15 mouse cellular contexts compared by ENCODE assay signal in the genomic region with DNA sequence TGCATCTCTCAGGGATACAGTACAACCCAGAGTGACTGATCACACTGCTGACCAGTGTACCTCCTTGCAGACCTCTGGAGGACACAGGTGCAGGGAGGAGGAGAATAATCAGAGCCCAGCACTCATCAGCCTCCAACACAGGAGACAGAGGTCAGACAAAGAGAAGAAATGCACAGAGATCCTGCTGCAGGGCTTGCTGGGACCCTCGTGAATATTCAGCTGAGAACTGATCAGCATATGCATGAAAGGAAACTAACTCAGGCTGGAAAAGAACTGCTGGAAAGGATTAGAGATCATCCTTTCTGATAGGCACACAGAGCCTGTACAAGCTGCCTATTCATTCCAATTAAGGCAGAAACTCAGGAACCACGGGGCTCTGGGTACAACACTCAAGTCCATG.
A peak's percentile ranks its signal among the peaks of the same experiment; 100 is the strongest.
DNase-seq lines count a peak whose midpoint lies in the region; ATAC-seq and TF ChIP-seq lines count a peak whose summit lies in the region.
"Had no signal": no experiment of that assay in that cellular context is flagged by ENCODE, and none has a peak within 500 bp of the region (broad histone marks: within the 10 kb centered on the region; RNA-seq: fewer than 3 reads in every experiment).

No protein-coding gene starts in this region.

- TF ChIP-seq POLR2A in cerebellum, adult 2 months (IDR thresholded peaks at IDR 0.05; ENCODE audit: borderline replicate concordance, insufficient read depth, low read length): no peak

- H3K36me3 ChIP-seq in embryonic facial prominence, embryonic 11.5 days (replicated peaks; ENCODE audit: control insufficient read depth, insufficient read depth, low read depth, low read length): no peaks in the 10 kb centered on the region
- H3K36me3 ChIP-seq in hindbrain, embryonic 11.5 days (ENCODE audit: control insufficient read depth, insufficient read depth, low read length): no peaks in the 10 kb centered on the region
- H3K36me3 ChIP-seq in midbrain, embryonic 15.5 days (replicated peaks): no peaks in the 10 kb centered on the region
- H3K36me3 ChIP-seq in limb, embryonic 10.5 days: no peaks in the 10 kb centered on the region
- H3K36me3 ChIP-seq: kidney, embryonic 15.5 days had no signal

- peak overlapping the region; percentile 58 for H3K27ac ChIP-seq in layer of hippocampus, adult 2 months
- no peak overlapping the region for H3K27ac ChIP-seq in embryonic facial prominence, embryonic 11.5 days (replicated peaks; ENCODE audit: low read depth, low read length)
- H3K27ac ChIP-seq in hindbrain, embryonic 11.5 days (ENCODE audit: low read depth, low read length): no peak overlapping the region
- H3K27ac ChIP-seq in midbrain, embryonic 15.5 days: peak overlapping the region; percentile 82
- no peak overlapping the region for H3K27ac ChIP-seq in cerebellum, adult 2 months (ENCODE audit: insufficient read depth, low read length)
- H3K27ac ChIP-seq in limb, embryonic 10.5 days: no peak overlapping the region
- H3K27ac ChIP-seq: kidney, embryonic 15.5 days had no signal

- H3K27me3 ChIP-seq in embryonic facial prominence, embryonic 11.5 days (ENCODE audit: control insufficient read depth, insufficient read depth, low read length): no peaks in the 10 kb centered on the region
- H3K27me3 ChIP-seq in hindbrain, embryonic 11.5 days (ENCODE audit: control insufficient read depth, insufficient read depth, low read length): no peaks in the 10 kb centered on the region
- no peaks in the 10 kb centered on the region for H3K27me3 ChIP-seq in midbrain, embryonic 15.5 days (replicated peaks)
- H3K27me3 ChIP-seq in cerebellum, adult 2 months (ENCODE audit: control insufficient read depth, insufficient read depth, low read length): no peaks in the 10 kb centered on the region
- H3K27me3 ChIP-seq in limb, embryonic 10.5 days (ENCODE audit: low read depth, poor library complexity, severe bottlenecking): no peaks in the 10 kb centered on the region
- H3K27me3 ChIP-seq: kidney, embryonic 15.5 days had no signal

- H3K4me3 ChIP-seq in layer of hippocampus, adult 2 months: no peak overlapping the region
- no peak overlapping the region for H3K4me3 ChIP-seq in embryonic facial prominence, embryonic 11.5 days (ENCODE audit: low read depth, low read length)
- no peak overlapping the region for H3K4me3 ChIP-seq in hindbrain, embryonic 11.5 days (ENCODE audit: low read depth, low read length)
- H3K4me3 ChIP-seq in midbrain, embryonic 15.5 days: no peak overlapping the region
- H3K4me3 ChIP-seq in cerebellum, adult 2 months (replicated peaks; ENCODE audit: insufficient read depth, low read depth, low read length): no peak overlapping the region
- no peak overlapping the region for H3K4me3 ChIP-seq in limb, embryonic 10.5 days
- H3K4me3 ChIP-seq: kidney, embryonic 15.5 days had no signal

- H3K9ac ChIP-seq in embryonic facial prominence, embryonic 11.5 days (replicated peaks; ENCODE audit: low read length): no peak overlapping the region
- no peak overlapping the region; the same call in 1 of the 2 replicates for H3K9ac ChIP-seq in hindbrain, embryonic 11.5 days (ENCODE audit: low read depth, low read length)
- no peak overlapping the region for H3K9ac ChIP-seq in midbrain, embryonic 15.5 days
- H3K9ac ChIP-seq: kidney, embryonic 15.5 days; lung, embryonic 14.5 days had no signal

- peak; percentile 65; the same call in 1 of the 2 replicates for ATAC-seq in embryonic facial prominence, embryonic 11.5 days (replicated peaks; ENCODE audit: insufficient number of reproducible peaks, low FRiP score, low TSS enrichment, low read depth)
- peak; percentile 88 for ATAC-seq in hindbrain, embryonic 11.5 days (ENCODE audit: low FRiP score)
- ATAC-seq in midbrain, embryonic 15.5 days (replicated peaks): peak; percentile 91

- no peaks in the 10 kb centered on the region for H3K9me3 ChIP-seq in embryonic facial prominence, embryonic 11.5 days (replicated peaks; ENCODE audit: control insufficient read depth, low read length)
- no peaks in the 10 kb centered on the region for H3K9me3 ChIP-seq in hindbrain, embryonic 11.5 days (ENCODE audit: control insufficient read depth, low read length)
- no peaks in the 10 kb centered on the region for H3K9me3 ChIP-seq in midbrain, embryonic 15.5 days
- no peaks in the 10 kb centered on the region for H3K9me3 ChIP-seq in limb, embryonic 10.5 days (replicated peaks)
- H3K9me3 ChIP-seq: kidney, embryonic 15.5 days had no signal

- TF ChIP-seq CTCF in layer of hippocampus, adult 2 months (conservative IDR thresholded peaks at IDR 0.05): no peak
- TF ChIP-seq CTCF in cerebellum, adult 2 months (IDR thresholded peaks at IDR 0.05; ENCODE audit: borderline replicate concordance, insufficient read depth, low read depth, low read length): no peak

- 11% methylated on average over 2 of the region's 2 CpGs for whole genome bisulfite sequencing in embryonic facial prominence, embryonic 11.5 days
- WGBS in hindbrain, embryonic 11.5 days: 22% methylated on average over 2 of the region's 2 CpGs
- WGBS in midbrain, embryonic 15.5 days: 4% methylated on average over 2 of the region's 2 CpGs
- 12% methylated on average over 2 of the region's 2 CpGs for WGBS in cerebellum, adult 2 months
- 45% methylated on average over 2 of the region's 2 CpGs for WGBS in limb, embryonic 10.5 days

- no peak overlapping the region for H3K4me2 ChIP-seq in embryonic facial prominence, embryonic 11.5 days (ENCODE audit: low read depth, low read length)
- no peak overlapping the region for H3K4me2 ChIP-seq in hindbrain, embryonic 11.5 days (replicated peaks; ENCODE audit: low read depth, low read length)
- no peak overlapping the region for H3K4me2 ChIP-seq in midbrain, embryonic 15.5 days
- H3K4me2 ChIP-seq: kidney, embryonic 15.5 days; lung, embryonic 14.5 days had no signal

- DNase-seq in layer of hippocampus, adult 2 months (ENCODE audit: low spot score in 2 of 2): no peak
- DNase-seq in layer of hippocampus, postnatal 25 days (ENCODE audit: extremely low spot score in 1 of 2, low spot score in 1 of 2): no peak
- DNase-seq in embryonic facial prominence, embryonic 11.5 days (ENCODE audit: low spot score): peak; percentile 50
- peak; percentile 40 for DNase-seq in hindbrain, embryonic 11.5 days (ENCODE audit: low spot score)
- DNase-seq in cerebellum, adult 2 months: no peak
- no peak for DNase-seq in cerebellum, postnatal 36 days
- DNase-seq in limb, embryonic 10.5 days (ENCODE audit: low spot score): no peak
- DNase-seq: adrenal gland, postnatal 14 days; cerebellum, adult 11 months; gastrocnemius, postnatal 25 days; heart, postnatal 10 days; lung, embryonic 14.5 days; thymus, adult 2 months had no signal

- no peaks in the 10 kb centered on the region for H3K4me1 ChIP-seq in embryonic facial prominence, embryonic 11.5 days (ENCODE audit: control insufficient read depth, insufficient read depth, low read length)
- H3K4me1 ChIP-seq in hindbrain, embryonic 11.5 days (replicated peaks; ENCODE audit: control insufficient read depth, insufficient read depth, low read length): no peaks in the 10 kb centered on the region
- peaks cover 15% of the 10 kb centered on the region for H3K4me1 ChIP-seq in midbrain, embryonic 15.5 days
- no peaks in the 10 kb centered on the region; the same call in 1 of the 2 replicates for H3K4me1 ChIP-seq in cerebellum, adult 2 months (ENCODE audit: control insufficient read depth, insufficient read depth, low read length)
- H3K4me1 ChIP-seq in limb, embryonic 10.5 days: no peaks in the 10 kb centered on the region

Comparison
In these comparisons a context has a peak if more than half of its experiments do, and no peak if none do; other contexts are left out.
1. DNase-seq: peak in embryonic facial prominence, embryonic 11.5 days (single experiment) and hindbrain, embryonic 11.5 days (single experiment); none in layer of hippocampus, adult 2 months (0 of 2), layer of hippocampus, postnatal 25 days (0 of 2), cerebellum, adult 2 months (0 of 2), cerebellum, postnatal 36 days (0 of 2) and limb, embryonic 10.5 days (single experiment).
2. H3K27ac ChIP-seq: peak in layer of hippocampus, adult 2 months (single experiment) and midbrain, embryonic 15.5 days (single experiment); none in embryonic facial prominence, embryonic 11.5 days (single experiment), hindbrain, embryonic 11.5 days (single experiment), cerebellum, adult 2 months (single experiment) and limb, embryonic 10.5 days (single experiment).
3. Peak in every context shown above with its lines, with median percentiles within 50 percentile points of each other: ATAC-seq.